Mouse (Mus musculus) left cerebral cortex, postnatal 4 days (tissue): ENCODE data around the gene Cep350. TPM values are rescaled to one million over a fixed set of nuclear protein-coding genes. Genes with fewer than 3 reads are reported as not detected.

Source experiments
- DNase-seq: peaks from one replicate; pipeline ENCODE4 v3.0.0-alpha.2; 2022
- intact Hi-C: fragments of 180-260 bp; cut with DNase I; formaldehyde crosslinking; loops from one replicate; pipeline ENCODE4 v1.15.1; 2025
- total RNA-seq, 2 experiments: library from RNA; stranded (reverse); gene quantifications; 2 replicates each; pipeline ENCODE4 v1.2.3; 2021

Gene Cep350
- total RNA-seq, 2 experiments from 2014 or later = 49.9 to 52.8 TPM

DNA sequence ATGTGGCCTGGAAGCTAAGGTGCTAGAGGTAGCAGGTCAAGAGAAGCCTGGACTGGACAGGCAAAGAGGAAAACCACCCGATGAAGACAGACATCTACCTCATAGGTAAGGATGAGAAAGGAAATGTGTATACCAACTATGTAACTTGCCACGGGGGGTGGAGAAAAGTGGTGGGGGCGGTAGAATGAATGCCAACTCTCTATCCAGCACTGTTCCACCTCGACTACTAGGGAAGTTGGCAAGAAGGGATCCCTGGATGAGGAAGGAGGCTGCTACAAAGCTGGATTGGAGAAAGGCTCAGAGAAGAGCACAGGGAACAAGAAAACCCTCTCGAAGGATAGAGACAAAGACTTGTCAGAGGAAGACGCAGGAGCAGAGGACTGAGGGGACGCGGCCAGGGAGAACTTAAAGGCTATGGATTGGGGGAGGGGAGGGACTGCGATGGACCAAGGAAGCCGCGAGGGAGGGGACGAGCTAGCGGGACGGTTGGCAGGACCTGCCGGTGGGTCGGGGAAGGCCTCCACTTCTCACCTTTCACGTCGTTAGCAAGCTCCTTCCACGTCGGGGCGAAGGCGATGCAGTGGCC lies 161.0 kb downstream of the Cep350 start:
- DNase-seq = peak; percentile 40

DNA sequence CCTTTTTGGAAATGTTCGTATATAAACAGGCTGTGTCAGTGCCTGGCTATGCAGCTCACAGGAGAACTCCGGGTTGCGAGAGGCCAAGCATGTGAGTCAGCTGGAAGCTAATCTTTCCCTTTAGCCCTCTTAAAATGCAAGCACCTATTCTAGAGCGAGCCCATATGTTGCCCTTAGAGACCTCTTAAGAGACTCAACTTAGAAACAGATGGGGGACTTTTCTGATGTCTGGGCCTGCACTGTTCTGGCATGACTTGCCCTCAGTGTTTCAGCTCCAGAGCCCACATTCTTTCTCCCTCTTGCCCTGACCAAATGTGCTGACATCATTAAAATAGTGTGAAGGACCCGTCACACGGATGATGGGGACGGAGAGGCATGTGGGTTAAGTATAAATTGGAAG lies 162.4 kb downstream of the Cep350 start:
- intact Hi-C loops = no loop called here

More for the DNA sequence above, 161.0 kb downstream of the Cep350 start:
- intact Hi-C loops = no loop called here

DNA sequence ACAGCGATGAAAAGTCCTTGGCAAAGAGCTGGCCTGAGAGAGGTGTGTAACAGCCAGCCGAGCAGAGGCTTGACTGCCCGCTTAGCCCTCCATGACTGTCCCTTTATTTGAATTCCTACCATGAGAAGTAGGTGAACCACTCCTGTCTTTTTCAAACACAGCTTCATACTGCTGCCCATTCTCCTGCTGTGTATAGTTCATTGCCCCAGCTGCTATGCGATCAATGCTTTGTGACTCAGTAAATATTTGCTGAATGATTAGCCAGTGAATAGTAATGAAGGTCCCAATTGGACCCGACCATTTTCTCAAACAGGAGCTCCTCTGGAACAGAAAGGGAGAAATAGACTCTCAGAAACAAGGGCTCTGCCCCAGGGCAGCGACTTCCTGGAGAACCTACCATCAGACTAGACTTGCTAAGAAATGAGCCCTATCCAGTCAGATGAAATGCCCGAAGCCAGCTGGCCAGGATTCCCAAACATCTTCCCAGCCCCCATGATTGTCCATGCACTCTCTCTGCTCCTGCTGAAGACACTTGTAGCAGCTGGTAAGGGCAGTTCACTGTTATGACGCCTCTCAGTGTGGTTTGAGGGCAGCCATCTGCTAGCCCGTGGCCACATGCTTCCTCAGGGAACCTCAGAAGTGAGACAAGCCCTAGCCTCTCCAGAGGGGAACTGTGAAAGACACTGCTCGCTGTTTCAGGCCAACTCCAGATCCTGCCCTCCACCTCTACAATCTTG lies 163.2 kb downstream of the Cep350 start:
- intact Hi-C loops = no loop called here
- DNase-seq = peak; percentile 52

More for the DNA sequence above, 162.4 kb downstream of the Cep350 start:
- no peak for DNase-seq

DNA sequence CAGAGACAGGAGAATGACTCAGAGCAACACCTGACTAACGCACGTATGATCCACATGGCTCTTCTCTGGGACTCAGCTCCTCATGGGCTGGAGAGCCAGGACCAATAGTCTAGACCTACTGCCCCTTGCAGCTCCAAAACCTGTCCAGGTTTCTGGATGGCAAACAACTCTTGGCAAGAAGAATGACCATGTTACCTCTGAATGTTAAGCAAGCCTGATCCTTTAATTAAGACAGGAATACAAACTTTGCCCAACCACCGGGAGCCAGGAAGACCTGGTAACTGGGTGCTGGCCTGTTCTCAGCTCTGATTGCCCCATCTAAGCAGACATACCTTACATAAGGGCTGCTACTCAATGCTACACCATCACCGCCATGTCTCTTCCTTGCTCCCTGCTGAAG lies 164.8 kb downstream of the Cep350 start:
- DNase-seq = no peak
- intact Hi-C loops = no loop called here

DNA sequence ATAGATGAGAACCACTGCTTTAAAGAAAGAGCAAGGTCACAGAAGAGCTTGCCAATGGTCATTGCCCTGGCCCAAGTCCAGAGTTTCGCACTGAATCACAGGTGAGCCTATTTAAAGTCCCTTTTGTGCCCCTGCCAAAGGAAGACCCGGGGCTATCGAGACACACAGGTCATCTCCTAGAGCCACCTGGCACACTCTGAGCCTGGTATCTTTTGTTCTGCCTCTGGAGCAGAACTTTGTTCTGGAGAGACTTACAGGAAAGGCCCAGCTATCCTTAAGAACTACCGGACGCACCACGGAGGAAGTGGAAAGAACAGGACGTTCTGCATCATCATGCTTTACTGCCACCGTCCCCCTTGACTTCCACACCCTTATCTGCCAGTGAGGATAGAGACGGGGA lies 167.4 kb downstream of the Cep350 start:
- intact Hi-C loops = no loop called here

DNA sequence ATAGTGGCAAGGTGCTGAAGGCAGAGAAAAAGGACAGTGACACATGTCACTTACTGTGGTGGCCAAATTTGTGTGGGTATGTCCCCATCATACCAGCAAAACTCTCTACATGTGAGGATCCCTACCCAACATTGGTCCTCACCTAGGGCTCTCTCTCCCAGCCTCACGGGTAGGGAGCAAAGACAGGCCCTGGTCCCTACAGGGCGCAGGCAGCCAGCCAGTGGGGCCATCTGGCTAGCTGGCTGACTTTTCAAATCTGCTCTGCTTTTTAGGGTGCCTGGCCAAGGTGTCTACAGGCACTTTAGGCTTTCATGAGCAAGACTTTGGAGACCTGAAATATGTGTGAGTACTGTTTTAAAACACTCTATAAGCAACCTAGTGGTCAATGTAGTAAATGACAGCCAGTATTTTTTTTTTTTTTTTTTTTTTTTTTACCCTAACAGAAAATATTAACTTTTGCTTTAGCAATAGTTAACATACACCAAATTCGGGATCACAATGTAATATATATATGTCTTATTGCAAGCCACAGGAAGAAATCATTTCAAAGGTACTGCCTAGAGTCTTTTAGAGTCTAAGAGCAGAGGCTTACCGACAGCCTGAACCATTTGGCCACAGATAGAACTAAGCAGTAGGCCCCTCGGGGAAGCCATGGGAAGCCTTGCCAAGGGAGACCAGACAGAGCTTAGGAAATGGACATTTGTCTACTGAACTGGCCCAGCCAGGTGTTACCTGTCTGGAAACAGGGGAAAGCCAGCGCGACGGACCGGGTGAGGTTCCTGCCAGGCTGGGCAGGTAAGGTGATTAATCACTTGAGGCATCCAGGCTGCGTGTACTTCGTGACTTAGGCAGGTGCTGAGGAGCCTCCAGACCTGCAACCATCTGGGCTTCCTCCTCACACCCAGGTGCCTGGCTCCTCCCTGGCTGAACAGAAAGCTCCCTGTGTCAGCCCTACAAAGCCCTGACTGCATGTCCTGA lies 171.8 kb downstream of the Cep350 start:
- intact Hi-C loops = no loop called here
- DNase-seq = peak; percentile 52

More for the DNA sequence above, 167.4 kb downstream of the Cep350 start:
- DNase-seq = no peak

DNA sequence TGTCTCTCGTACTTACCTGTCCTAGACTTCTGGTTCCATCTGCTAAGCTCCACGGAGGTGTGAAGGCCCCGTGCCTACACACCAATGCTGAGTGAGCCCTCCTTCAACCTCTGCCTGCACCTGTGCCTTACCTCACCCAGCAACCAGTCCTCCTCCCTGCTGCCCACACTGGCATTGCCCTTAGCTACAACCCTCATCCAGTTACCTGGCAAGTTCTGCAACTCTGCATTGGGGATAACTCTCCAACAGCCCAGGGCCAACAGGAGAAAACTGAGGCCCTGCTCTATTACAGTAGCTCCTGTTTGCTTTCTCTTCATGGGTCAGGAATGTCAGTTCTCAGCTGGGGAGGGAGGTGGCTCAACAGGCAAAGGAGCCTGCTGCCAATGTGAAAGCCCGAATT lies 175.1 kb downstream of the Cep350 start:
- DNase-seq = no peak
- intact Hi-C loops = no loop called here

DNA sequence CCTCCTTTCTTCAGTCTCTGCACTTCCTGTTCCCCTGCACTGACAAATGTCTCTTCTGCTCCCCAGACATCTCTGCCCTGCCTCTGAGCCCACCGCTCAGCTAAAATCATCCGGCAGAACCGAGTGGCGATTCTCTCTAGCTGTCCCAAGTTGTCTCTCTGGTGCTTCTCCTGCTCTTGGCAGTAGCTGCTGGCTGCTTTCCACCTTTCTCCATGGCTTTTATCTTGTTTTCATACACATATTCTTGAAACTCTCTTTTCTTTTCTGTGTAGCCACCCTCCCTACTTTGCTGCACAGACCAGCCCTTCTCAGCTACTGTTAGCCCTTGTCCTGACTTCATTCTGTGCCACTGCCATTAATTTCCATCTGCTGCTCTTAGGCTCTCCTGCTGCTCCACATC lies 175.6 kb downstream of the Cep350 start:
- intact Hi-C loops = no loop called here
- no peak for DNase-seq

DNA sequence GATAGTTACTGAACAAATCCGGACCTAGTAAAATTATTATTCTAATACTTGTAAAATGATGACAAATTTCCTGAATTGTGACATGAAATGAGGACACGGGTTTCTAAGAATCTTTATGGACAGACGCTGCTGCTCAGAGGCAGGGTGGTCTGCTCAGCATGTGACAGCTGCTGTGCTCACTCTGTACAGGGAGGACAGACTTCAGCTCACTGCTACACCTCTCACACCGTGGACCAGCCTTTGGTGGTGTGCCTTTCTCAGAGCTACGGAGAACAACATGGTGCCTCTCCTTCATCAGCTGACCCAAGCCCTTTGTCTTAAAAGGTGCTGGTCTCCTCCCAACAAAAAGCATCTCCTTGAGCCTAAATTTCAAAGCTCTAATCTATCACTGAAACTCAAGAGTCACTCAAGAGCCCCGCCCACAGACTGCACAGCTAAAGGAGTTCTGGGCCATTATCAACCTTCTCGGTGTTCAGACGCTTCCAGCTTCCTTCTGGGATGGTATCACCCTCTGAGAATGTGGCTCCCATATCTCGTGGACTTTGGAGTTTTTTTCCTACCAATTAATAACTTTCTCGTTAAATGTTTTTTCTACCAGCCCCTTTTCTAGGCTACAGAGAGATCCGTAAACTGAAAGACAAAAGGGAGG lies 176.2 kb downstream of the Cep350 start:
- intact Hi-C loops = no loop called here
- DNase-seq = no peak

DNA sequence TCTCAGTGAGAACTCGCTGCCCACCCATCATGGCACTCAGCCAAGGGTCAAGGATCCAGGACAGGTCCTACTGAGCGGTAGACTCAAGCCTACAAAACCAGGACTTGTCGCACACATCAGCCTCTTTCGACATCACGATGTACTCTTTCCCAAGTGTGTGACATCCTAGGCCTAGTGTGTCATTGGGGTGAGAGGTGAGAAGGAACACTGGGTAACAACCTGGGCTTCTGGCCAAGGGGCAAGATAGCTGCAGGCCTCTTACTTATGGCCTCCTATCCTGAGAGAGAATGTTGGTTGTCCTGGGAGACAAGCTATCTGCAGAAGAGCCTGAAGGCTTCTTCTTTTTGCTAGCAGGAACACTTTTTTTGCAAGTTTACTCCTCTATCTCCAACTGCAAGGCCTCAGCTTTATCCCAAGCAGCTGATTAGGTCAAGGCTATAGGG lies 177.2 kb downstream of the Cep350 start:
- DNase-seq = no peak
- intact Hi-C loops = no loop called here

Other genes starting within 250 kb of the Cep350 start
- gene Lhx4, start 221.6 kb downstream of the Cep350 start, total RNA-seq = under 1 TPM in 1 of 2 experiments, not detected in 1; 0.14 TPM
- 10 to 100 TPM; 34.2 to 35.0 TPM for gene Qsox1, start 160.4 kb downstream of the Cep350 start, total RNA-seq
- 10 to 100 TPM; 51.4 to 54.7 TPM for gene Tor1aip2, start 62.1 kb upstream of the Cep350 start, total RNA-seq
- gene Tor1aip1, start 63.2 kb upstream of the Cep350 start, total RNA-seq = 10 to 100 TPM; 17.4 to 20.6 TPM
- 1 to 10 TPM; 4.6 to 6.1 TPM for gene Fam163a, start 231.8 kb upstream of the Cep350 start, total RNA-seq